Mouse (Mus musculus): ENCODE measurements around the gene Umodl1.

DNA sequence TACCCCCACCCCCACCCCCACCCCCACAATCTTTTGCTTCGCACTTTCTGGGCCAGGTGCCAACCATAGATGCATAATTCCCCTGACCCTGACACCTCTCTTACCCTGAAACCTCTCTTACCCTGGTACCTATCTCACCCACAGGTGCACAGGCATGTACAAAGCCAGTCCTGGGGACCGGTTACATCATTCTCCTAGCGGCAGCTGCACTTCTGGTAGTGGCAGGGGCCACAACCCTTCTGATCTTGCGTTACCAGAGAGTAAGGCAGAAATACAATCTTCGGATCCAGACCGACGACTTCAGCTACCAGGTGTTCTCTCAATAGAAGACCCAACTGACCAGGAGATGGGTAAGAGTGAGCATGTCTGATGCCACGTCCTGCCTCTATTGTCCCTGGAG lies 54.0 kb downstream of the Umodl1 start:
- TF ChIP-seq CTCF (IDR thresholded peaks at IDR 0.05; ENCODE audit: low read depth, low read length) (no peak), GATA1 (IDR thresholded peaks at IDR 0.05; ENCODE audit: borderline replicate concordance, low read length) (no peak)

Measured in G1E (cell line).